In the genomic region with DNA sequence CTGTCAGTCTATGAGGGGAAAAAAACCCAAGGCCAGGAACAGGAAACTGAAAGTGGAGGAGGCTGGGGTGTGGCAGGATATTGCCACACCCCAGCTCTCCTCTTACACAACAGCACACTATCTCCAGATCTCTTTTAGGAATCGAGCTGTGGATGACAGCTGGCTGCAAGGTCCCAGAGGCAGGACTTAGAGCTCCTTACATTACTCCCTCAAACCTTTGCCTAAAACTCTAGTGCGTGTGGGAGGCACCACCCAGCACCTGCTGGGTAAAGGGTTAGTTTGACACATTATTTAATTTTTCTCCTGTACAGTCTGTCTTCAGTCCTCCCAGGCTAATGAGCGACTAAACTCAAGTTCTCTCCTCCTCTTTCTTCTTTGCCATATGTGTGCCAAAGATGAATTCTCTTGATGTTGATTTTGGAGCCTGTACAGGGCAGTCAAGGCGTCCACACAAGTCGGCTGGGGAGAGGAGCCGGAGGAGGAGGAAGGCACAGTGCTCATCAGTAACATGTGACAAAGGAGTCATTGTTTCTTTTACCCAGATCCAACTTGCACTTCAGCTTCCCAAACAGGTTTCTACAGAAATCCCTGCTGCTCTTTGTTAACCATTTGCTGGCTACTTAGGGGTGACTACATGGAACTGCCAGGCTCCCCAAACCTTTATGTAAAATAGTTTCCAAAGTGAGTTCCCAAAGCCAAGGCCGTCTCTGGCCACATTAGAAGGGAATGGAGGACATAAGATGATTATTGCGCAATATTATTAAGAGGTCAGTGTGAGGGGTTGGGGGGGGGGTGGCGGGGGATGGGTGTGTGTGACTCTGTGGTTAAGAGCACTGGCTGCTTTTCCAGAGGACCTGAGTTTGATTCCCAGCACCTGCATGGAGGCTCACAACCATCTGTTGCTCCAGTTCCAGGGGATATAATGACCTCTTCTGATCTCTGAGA, we compare ENCODE assay signal across 8 mouse cellular contexts. TPM values are rescaled to one million over a fixed set of nuclear protein-coding genes. Genes with fewer than 3 reads are reported as not detected.
DNase-seq lines count a peak whose midpoint lies in the region; ATAC-seq and TF ChIP-seq lines count a peak whose summit lies in the region.

No protein-coding gene starts in this region.

- no peak; the same call in 1 of the 2 replicates for TF ChIP-seq POLR2A in spleen, adult 2 months (IDR thresholded peaks at IDR 0.05; ENCODE audit: low read depth, low read length)

- ATAC-seq in intestine, postnatal 0 days = peak; percentile 68

- H3K4me3 ChIP-seq in spleen, adult 2 months (ENCODE audit: extremely low read depth, insufficient read depth, insufficient read length) = no peak overlapping the region
- H3K4me3 ChIP-seq in brown adipose tissue, adult 24 weeks (ENCODE audit: insufficient read depth, low read depth, low read length) = peak overlapping the region; percentile 9; the same call in 1 of the 2 replicates
- no peak overlapping the region for H3K4me3 ChIP-seq in intestine, postnatal 0 days (ENCODE audit: low read depth, low read length)

- H3K9me3 ChIP-seq in intestine, postnatal 0 days (ENCODE audit: control insufficient read depth) = no peaks in the 10 kb centered on the region

- H3K9ac ChIP-seq in intestine, postnatal 0 days (ENCODE audit: low read depth, low read length) = no peak overlapping the region

- H3K4me2 ChIP-seq in intestine, postnatal 0 days (replicated peaks; ENCODE audit: low read depth) = peak overlapping the region; percentile 27; the same call in 1 of the 2 replicates

- H3K27me3 ChIP-seq in spleen, adult 2 months (ENCODE audit: control insufficient read depth, insufficient read depth, low read length) = no peaks in the 10 kb centered on the region
- H3K27me3 ChIP-seq in intestine, postnatal 0 days (replicated peaks; ENCODE audit: control insufficient read depth, insufficient read depth, low read length) = no peaks in the 10 kb centered on the region

- DNase-seq in spleen, adult 2 months (ENCODE audit: low read depth in 1 of 2, low spot score in 2 of 2) = peak in 1 of 2 experiments; percentile 53
- no peak for DNase-seq in spleen, adult 18-20 months
- peak; percentile 60 for DNase-seq in lung, postnatal 10 days
- DNase-seq in embryo, embryonic 10.5 days (ENCODE audit: low spot score) = no peak
- no peak for DNase-seq in ovary, postnatal 14 days (ENCODE audit: low spot score)
- no peak for DNase-seq in cerebellum, postnatal 4 days (ENCODE audit: low spot score in 2 of 2)

- H3K27ac ChIP-seq in spleen, adult 2 months (ENCODE audit: insufficient read depth, low read length) = peak overlapping the region; percentile 90
- peak overlapping the region; percentile 84 for H3K27ac ChIP-seq in brown adipose tissue, adult 24 weeks (replicated peaks; ENCODE audit: low read depth, low read length)
- H3K27ac ChIP-seq in intestine, postnatal 0 days (ENCODE audit: low read depth, low read length) = no peak overlapping the region; the same call in 1 of the 2 replicates

- H3K36me3 ChIP-seq in spleen, adult 2 months (ENCODE audit: control insufficient read depth, insufficient read depth, low read length) = no peaks in the 10 kb centered on the region
- H3K36me3 ChIP-seq in intestine, postnatal 0 days (ENCODE audit: control insufficient read depth, insufficient read depth) = no peaks in the 10 kb centered on the region

- TF ChIP-seq CTCF in spleen, adult 2 months (IDR thresholded peaks at IDR 0.05; ENCODE audit: extremely low read depth, insufficient read depth, insufficient read length, insufficient replicate concordance) = no peak
- TF ChIP-seq CTCF in intestine, postnatal 0 days (IDR thresholded peaks at IDR 0.05; ENCODE audit: low read depth) = no peak

- 61% methylated on average over 9 of the region's 9 CpGs for WGBS in spleen, adult 2 months
- 50% methylated on average over 9 of the region's 9 CpGs for WGBS in intestine, postnatal 0 days

- peaks cover 29% of the 10 kb centered on the region for H3K4me1 ChIP-seq in spleen, adult 2 months (ENCODE audit: control insufficient read depth, insufficient read depth, insufficient read length)
- H3K4me1 ChIP-seq in brown adipose tissue, adult 24 weeks (ENCODE audit: control insufficient read depth, insufficient read depth, insufficient read length, low read length) = peaks cover 12% of the 10 kb centered on the region
- H3K4me1 ChIP-seq in intestine, postnatal 0 days (replicated peaks; ENCODE audit: control insufficient read depth, insufficient read depth, low read length) = 0 out of 2 replicates have a peak, but pooled peaks cover 3% of the 10 kb centered on the region

RNA-seq across cellular contexts. Expression of gene H2-T24, which starts 3.6 kb away (rescaled TPM):
- polyA plus RNA-seq in spleen, adult 2 months (2012; rRNA removed) = 19.1 and 19.2 TPM in 2 replicates
- 3.3 and 3.9 TPM in 2 replicates for polyA plus RNA-seq in brown adipose tissue, adult 24 weeks (2012; ENCODE audit: insufficient read depth, insufficient read length, missing spikeins)
- 1.4 and 1.5 TPM in 2 replicates for polyA plus RNA-seq in intestine, postnatal 0 days (2015; fragmentation: Nextera tagmentation; extraction: Ambion mirVana)

RNA-seq across cellular contexts. Expression of gene H2-T23, which starts 8.7 kb away (rescaled TPM):
- polyA plus RNA-seq in spleen, adult 2 months (2012; rRNA removed) = 344 and 382 TPM in 2 replicates
- polyA plus RNA-seq in brown adipose tissue, adult 24 weeks (2012; ENCODE audit: insufficient read depth, insufficient read length, missing spikeins) = 16.3 and 22.1 TPM in 2 replicates
- polyA plus RNA-seq in intestine, postnatal 0 days (2015; fragmentation: Nextera tagmentation; extraction: Ambion mirVana) = 68.3 and 71.7 TPM in 2 replicates

RNA-seq across cellular contexts. Expression of gene H2-T22, which starts 18.6 kb away (rescaled TPM):
- polyA plus RNA-seq in spleen, adult 2 months (2012; rRNA removed) = 60.3 and 61.9 TPM in 2 replicates
- 57.5 and 83.0 TPM in 2 replicates for polyA plus RNA-seq in brown adipose tissue, adult 24 weeks (2012; ENCODE audit: insufficient read depth, insufficient read length, missing spikeins)
- polyA plus RNA-seq in intestine, postnatal 0 days (2015; fragmentation: Nextera tagmentation; extraction: Ambion mirVana) = 19.5 and 21.2 TPM in 2 replicates

RNA-seq across cellular contexts. Expression of gene Gm6034, which starts 18.8 kb away (rescaled TPM):
- 0.08 and 0.22 TPM in 2 replicates for polyA plus RNA-seq in spleen, adult 2 months (2012; rRNA removed)
- not detected in 2 replicates for polyA plus RNA-seq in brown adipose tissue, adult 24 weeks (2012; ENCODE audit: insufficient read depth, insufficient read length, missing spikeins)
- 2.8 and 3.1 TPM in 2 replicates for polyA plus RNA-seq in intestine, postnatal 0 days (2015; fragmentation: Nextera tagmentation; extraction: Ambion mirVana)

RNA-seq across cellular contexts. Expression of gene Gm11127, which starts 34.2 kb away (rescaled TPM):
- 0.08 and 0.19 TPM in 2 replicates for polyA plus RNA-seq in spleen, adult 2 months (2012; rRNA removed)
- polyA plus RNA-seq in brown adipose tissue, adult 24 weeks (2012; ENCODE audit: insufficient read depth, insufficient read length, missing spikeins) = not detected in 2 replicates
- polyA plus RNA-seq in intestine, postnatal 0 days (2015; fragmentation: Nextera tagmentation; extraction: Ambion mirVana) = 84.2 and 86.5 TPM in 2 replicates
